Mouse (Mus musculus) liver, postnatal 0 days (tissue): Measurements from ENCODE around the gene Ifit3.
"Not testable (repeated sequence)": the region's sequence is repeated elsewhere in the genome, so short reads cannot be mapped to it uniquely, and the experiment has no call there.

Source experiments
- CTCF ChIP-seq: sonication (generic); IDR thresholded peaks from 2 replicates; pipeline ENCODE4 v1.5.1; 2016; ENCODE audit warnings: antibody characterized with exemption, low read depth
- EP300 ChIP-seq: IDR thresholded peaks from 2 replicates; pipeline ENCODE4 v1.6.1; 2016; ENCODE audit warnings: antibody characterized with exemption, low read depth, mild to moderate bottlenecking

- TF ChIP-seq CTCF, result not testable (repeated sequence)
- peak; percentile 23; the same call in 1 of the 2 replicates for TF ChIP-seq EP300
Observed at GRCm38 (mm10) chr19:34587898-34588692, 4.8 kb downstream of the Ifit3 start.
